Mouse (Mus musculus) A20 (cell line): ENCODE data around the gene Ggnbp2.

Source experiments
- DNase-seq: peaks from one replicate; pipeline ENCODE4 v3.0.0-alpha.2; 2011; ENCODE audit warnings: low read depth, low spot score

Ggnbp2 gene

GRCm38 (mm10) chr11:84826185-84826584 lies 44.4 kb downstream of the Ggnbp2 start:
- no peak for DNase-seq

- DNase-seq, result no peak
Measured at GRCm38 (mm10) chr11:84825261-84825807, 45.3 kb downstream of the Ggnbp2 start.

GRCm38 (mm10) chr11:84823484-84823897 lies 47.1 kb downstream of the Ggnbp2 start:
- DNase-seq, result no peak

GRCm38 (mm10) chr11:84822487-84822886 lies 48.1 kb downstream of the Ggnbp2 start:
- DNase-seq, result no peak

GRCm38 (mm10) chr11:84821131-84821770 lies 49.4 kb downstream of the Ggnbp2 start:
- DNase-seq, result no peak

GRCm38 (mm10) chr11:84818961-84819692 lies 51.5 kb downstream of the Ggnbp2 start, which contains the start of gene Mrm1:
TSS of gene Mrm1 (minus strand) at chr11:84819515.
- DNase-seq, result peak; percentile 97

GRCm38 (mm10) chr11:84818085-84818960 lies 52.3 kb downstream of the Ggnbp2 start:
- DNase-seq, result peak; percentile 93

- peak; percentile 25 for DNase-seq
Measured at GRCm38 (mm10) chr11:84817362-84817761, 53.3 kb downstream of the Ggnbp2 start.

- DNase-seq, result peak; percentile 75
Measured at GRCm38 (mm10) chr11:84813724-84814510, 56.7 kb downstream of the Ggnbp2 start.

- DNase-seq, result no peak
Measured at GRCm38 (mm10) chr11:84804373-84804772, 66.2 kb downstream of the Ggnbp2 start.

- peak; percentile 78 for DNase-seq
Measured at GRCm38 (mm10) chr11:84797627-84798353, 72.8 kb downstream of the Ggnbp2 start.

- DNase-seq, result no peak
Measured at GRCm38 (mm10) chr11:84797026-84797425, 73.6 kb downstream of the Ggnbp2 start.

GRCm38 (mm10) chr11:84794496-84795113 lies 76.0 kb downstream of the Ggnbp2 start:
- peak; percentile 75 for DNase-seq

- no peak for DNase-seq
Measured at GRCm38 (mm10) chr11:84793545-84793944, 77.1 kb downstream of the Ggnbp2 start.

- DNase-seq, result no peak
Measured at GRCm38 (mm10) chr11:84790383-84790782, 80.2 kb downstream of the Ggnbp2 start.
